Mouse (Mus musculus): ENCODE data around the gene Mt4. TPM values are rescaled to one million over a fixed set of nuclear protein-coding genes. Genes with fewer than 3 reads are reported as not detected.
A peak's percentile ranks its signal among the peaks of the same experiment; 100 is the strongest.

The Mt4 gene
- polyA plus RNA-seq, 1 experiment from 2014 or later = not detected

- peaks cover 59% of the 10 kb centered on the region for H3K4me1 ChIP-seq
- ATAC-seq (replicated peaks; ENCODE audit: low FRiP score) = 0 out of 2 replicates have a peak, but pooled peaks have one; percentile 10
- peak overlapping the region; percentile 70 for H3K27ac ChIP-seq
- 11% methylated on average over 12 of the region's 12 CpGs for WGBS
- no peak overlapping the region for H3K4me3 ChIP-seq (replicated peaks)
- H3K9me3 ChIP-seq (replicated peaks) = no peaks in the 10 kb centered on the region
- no peak overlapping the region for H3K9ac ChIP-seq
- H3K36me3 ChIP-seq = no peaks in the 10 kb centered on the region
- peak overlapping the region; percentile 58 for H3K4me2 ChIP-seq
- peaks cover 80% of the 10 kb centered on the region for H3K27me3 ChIP-seq
Observed at GRCm38 (mm10) chr8:94184357-94184843, 47.4 kb downstream of the Mt4 start.

- Histone ChIP-seq H3K27ac (0 out of 2 replicates have a peak overlapping the region, but pooled peaks have one; percentile 6), H3K9me3 (replicated peaks) (no peaks in the 10 kb centered on the region), H3K9ac (no peak overlapping the region), H3K27me3 (peaks cover 66% of the 10 kb centered on the region), H3K36me3 (no peaks in the 10 kb centered on the region), H3K4me1 (peaks cover 53% of the 10 kb centered on the region), H3K4me3 (replicated peaks) (no peak overlapping the region), H3K4me2 (no peak overlapping the region)
- ATAC-seq (replicated peaks; ENCODE audit: low FRiP score) = no peak
- WGBS = 58% methylated on average over 6 of the region's 6 CpGs
Observed at GRCm38 (mm10) chr8:94185791-94186190, 48.8 kb downstream of the Mt4 start.

DNA sequence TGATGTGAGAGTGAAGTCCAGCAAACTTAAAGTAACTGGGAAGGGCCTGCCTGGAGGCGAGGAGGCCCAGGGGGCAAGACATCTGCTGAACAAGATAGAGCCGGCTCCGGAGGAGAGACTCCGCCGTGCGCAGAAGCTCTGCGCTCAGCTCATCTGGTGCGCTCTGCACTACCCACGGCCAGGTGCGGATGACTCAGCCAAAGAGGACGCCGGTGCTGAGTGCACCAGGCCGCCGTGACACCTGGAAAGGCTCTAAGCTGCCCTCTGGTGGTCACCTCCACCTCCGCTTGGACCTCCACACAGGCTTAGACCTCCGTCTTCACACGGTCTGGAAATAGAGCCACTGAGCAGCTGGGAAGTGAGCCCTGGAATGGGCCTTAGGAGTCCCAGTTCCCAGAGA is 49.5 kb downstream of the Mt4 start:
- Histone ChIP-seq H3K27me3 (peaks cover 61% of the 10 kb centered on the region), H3K9me3 (replicated peaks) (no peaks in the 10 kb centered on the region), H3K4me3 (replicated peaks) (peak overlapping the region; percentile 15), H3K36me3 (no peaks in the 10 kb centered on the region), H3K27ac (0 out of 2 replicates have a peak overlapping the region, but pooled peaks have one; percentile 6), H3K4me1 (peaks cover 59% of the 10 kb centered on the region), H3K4me2 (peak overlapping the region; percentile 51), H3K9ac (no peak overlapping the region)
- 4% methylated on average over 17 of the region's 17 CpGs for WGBS
- peak; percentile 53 for ATAC-seq (replicated peaks; ENCODE audit: low FRiP score)

GRCm38 (mm10) chr8:94187290-94188002 is 50.4 kb downstream of the Mt4 start:
- H3K4me3 ChIP-seq (replicated peaks) = no peak overlapping the region
- ATAC-seq (replicated peaks; ENCODE audit: low FRiP score) = no peak
- peak overlapping the region; percentile 51; the same call in 1 of the 2 replicates for H3K4me2 ChIP-seq
- H3K27me3 ChIP-seq = peaks cover 52% of the 10 kb centered on the region
- no peaks in the 10 kb centered on the region for H3K36me3 ChIP-seq
- H3K9me3 ChIP-seq (replicated peaks) = no peaks in the 10 kb centered on the region
- H3K27ac ChIP-seq = no peak overlapping the region
- WGBS = 31% methylated on average over 21 of the region's 21 CpGs
- H3K4me1 ChIP-seq = peaks cover 58% of the 10 kb centered on the region
- no peak overlapping the region for H3K9ac ChIP-seq

Other genes with a start within 250 kb of the Mt4 start
- 45.4 and 49.3 TPM in 2 replicates for gene Amfr, start 124.4 kb upstream of the Mt4 start, polyA plus RNA-seq (2015; fragmentation: Nextera tagmentation; extraction: Ambion mirVana)
- 120 and 137 TPM in 2 replicates for gene Nudt21, start 100.2 kb upstream of the Mt4 start, polyA plus RNA-seq (2015; fragmentation: Nextera tagmentation; extraction: Ambion mirVana)
- 12.8 and 13.0 TPM in 2 replicates for gene Ogfod1, start 100.0 kb upstream of the Mt4 start, polyA plus RNA-seq (2015; fragmentation: Nextera tagmentation; extraction: Ambion mirVana)
- 11.9 and 15.7 TPM in 2 replicates for gene Bbs2, start 38.3 kb upstream of the Mt4 start, polyA plus RNA-seq (2015; fragmentation: Nextera tagmentation; extraction: Ambion mirVana)
- gene Mt3, start 15.4 kb downstream of the Mt4 start, polyA plus RNA-seq (2015; fragmentation: Nextera tagmentation; extraction: Ambion mirVana) = 2.9 and 7.1 TPM in 2 replicates
- gene Mt2, start 35.5 kb downstream of the Mt4 start, polyA plus RNA-seq (2015; fragmentation: Nextera tagmentation; extraction: Ambion mirVana) = 163 and 178 TPM in 2 replicates
- 519 and 582 TPM in 2 replicates for gene Mt1, start 41.9 kb downstream of the Mt4 start, polyA plus RNA-seq (2015; fragmentation: Nextera tagmentation; extraction: Ambion mirVana)
- gene Nup93, start 77.4 kb downstream of the Mt4 start, polyA plus RNA-seq (2015; fragmentation: Nextera tagmentation; extraction: Ambion mirVana) = 89.6 and 91.6 TPM in 2 replicates
- gene Slc12a3, start 192.0 kb downstream of the Mt4 start, polyA plus RNA-seq (2015; fragmentation: Nextera tagmentation; extraction: Ambion mirVana) = 6.1 and 6.4 TPM in 2 replicates
- gene Herpud1, start 249.2 kb downstream of the Mt4 start, polyA plus RNA-seq (2015; fragmentation: Nextera tagmentation; extraction: Ambion mirVana) = 66.7 and 70.0 TPM in 2 replicates

Data from kidney, embryonic 15.5 days (tissue).